Mouse (Mus musculus) neural tube, embryonic 13.5 days (tissue): ENCODE data around the gene Peak1. TPM values are rescaled to one million over a fixed set of nuclear protein-coding genes. Genes with fewer than 3 reads are reported as not detected.

Source experiments
- ATAC-seq: fragments of 200-750 bp; cut with Nextera tagmentation; 2 replicates; pipeline ENCODE4 v1.8.0; 2017; ENCODE audit warnings: low read depth, mild to moderate bottlenecking, moderate TSS enrichment, moderate library complexity
- H3K27ac ChIP-seq: fragments of 300-500 bp; sonication (generic); replicated peaks from 2 replicates; pipeline ENCODE4 v1.5.1; 2015; ENCODE audit warnings: moderate library complexity, mild to moderate bottlenecking, inconsistent platforms
- H3K27me3 ChIP-seq: fragments of 300-500 bp; sonication (generic); 2 replicates; pipeline ENCODE4 v1.6.1; 2015; ENCODE audit warnings: mild to moderate bottlenecking, inconsistent platforms
- H3K36me3 ChIP-seq: fragments of 300-500 bp; sonication (generic); 2 replicates; pipeline ENCODE4 v1.6.1; 2015; ENCODE audit warnings: mild to moderate bottlenecking, inconsistent platforms
- H3K4me1 ChIP-seq: fragments of 300-500 bp; sonication (generic); replicated peaks from 2 replicates; pipeline ENCODE4 v1.6.1; 2015; ENCODE audit warnings: inconsistent platforms
- H3K4me2 ChIP-seq: fragments of 300-500 bp; sonication (generic); 2 replicates; pipeline ENCODE4 v1.6.1; 2015; ENCODE audit warnings: inconsistent platforms, mild to moderate bottlenecking, moderate library complexity
- H3K4me3 ChIP-seq: fragments of 300-500 bp; sonication (generic); 2 replicates; pipeline ENCODE4 v1.5.1; 2015; ENCODE audit warnings: mild to moderate bottlenecking, inconsistent platforms
- H3K9ac ChIP-seq: fragments of 300-500 bp; sonication (generic); 2 replicates; pipeline ENCODE4 v1.6.1; 2015; ENCODE audit warnings: moderate library complexity, mild to moderate bottlenecking, inconsistent platforms
- H3K9me3 ChIP-seq: fragments of 300-500 bp; sonication (generic); 2 replicates; pipeline ENCODE4 v1.6.1; 2016; ENCODE audit warnings: inconsistent platforms
- whole genome bisulfite sequencing: fragments of 180-500 bp; shearing (Covaris S2); methylation state at CpG from one replicate; pipeline ENCODE4 v1.1.7; 2015; 5-methylcytosine and 5-hydroxymethylcytosine counted together
- polyA plus RNA-seq: library from polyadenylated mRNA; unstranded; fragments of >200 nt; fragmentation: Nextera tagmentation; extraction: Ambion mirVana; gene quantifications from 2 replicates; pipeline ENCODE4 v1.2.1, GENCODE M21; 2015

The Peak1 gene
- polyA plus RNA-seq, 1 experiment from 2014 or later = 6.9 TPM

DNA sequence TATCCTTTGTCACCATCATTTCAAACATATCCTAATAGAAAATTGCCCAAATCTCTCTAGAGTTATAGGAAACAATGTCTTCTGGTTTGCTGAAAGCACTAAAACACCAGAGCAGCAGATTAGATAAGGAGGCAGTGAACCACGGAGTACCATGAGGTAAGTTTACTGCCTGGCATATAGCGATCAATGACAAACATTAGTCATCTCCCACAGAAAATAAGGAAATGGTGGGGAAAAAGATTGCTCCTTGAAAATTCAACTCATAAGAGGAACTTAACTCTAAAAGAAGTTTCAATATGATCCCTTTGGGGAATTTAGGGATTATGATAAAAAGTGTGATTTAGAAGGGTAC lies 145.6 kb downstream of the Peak1 start:
- Histone ChIP-seq H3K9me3 (no peaks in the 10 kb centered on the region), H3K4me2 (no peak overlapping the region), H3K27ac (peak overlapping the region; percentile 76), H3K27me3 (no peaks in the 10 kb centered on the region), H3K4me1 (peaks cover 14% of the 10 kb centered on the region), H3K4me3 (no peak overlapping the region), H3K36me3 (no peaks in the 10 kb centered on the region), H3K9ac (no peak overlapping the region)
- no peak for ATAC-seq
- WGBS = 82% methylated on average over 2 of the region's 2 CpGs

DNA sequence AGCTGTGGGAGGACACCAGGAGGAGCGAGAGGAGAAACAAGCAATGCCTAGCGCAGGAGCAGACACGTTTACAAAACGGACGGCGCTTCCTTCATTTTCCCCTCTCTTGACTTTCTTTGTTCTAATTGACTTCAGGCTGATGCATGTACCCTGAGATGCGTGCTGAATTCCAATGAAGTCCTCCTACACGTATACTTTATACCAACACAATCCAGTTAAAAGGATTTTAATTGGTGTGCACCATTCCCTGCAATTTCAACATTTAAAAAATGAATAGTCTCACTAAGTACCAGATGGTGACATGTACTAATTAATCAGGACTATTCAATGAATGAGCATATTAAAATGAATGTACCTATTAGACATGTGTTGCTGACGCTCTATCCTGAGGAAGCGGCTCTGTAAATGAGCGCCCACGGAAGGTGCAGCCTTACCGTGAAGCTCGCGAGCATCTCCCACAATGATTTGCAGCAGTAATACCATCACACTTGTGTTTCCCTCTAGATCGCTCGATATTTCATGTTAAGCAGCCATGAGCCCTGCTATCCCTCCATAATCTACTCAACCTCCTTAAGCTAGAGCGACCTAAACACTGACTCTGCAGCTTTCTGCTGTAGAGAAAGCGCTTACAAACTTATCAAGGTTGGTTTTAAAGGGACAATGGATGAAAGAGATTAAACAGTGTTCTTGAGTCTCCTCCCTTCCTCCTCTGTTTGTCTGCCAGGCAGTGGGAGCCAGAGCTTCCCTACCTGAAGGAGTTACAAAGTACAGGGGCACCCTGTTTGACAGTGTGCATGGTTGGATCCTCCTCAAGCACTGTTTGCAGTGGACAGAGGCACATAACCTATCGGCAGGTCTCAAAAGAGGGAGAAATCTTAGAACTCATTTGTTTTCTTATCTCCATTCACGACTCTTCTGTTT lies 146.3 kb downstream of the Peak1 start:
- WGBS = 52% methylated on average over 21 of the region's 21 CpGs
- Histone ChIP-seq H3K9me3 (no peaks in the 10 kb centered on the region), H3K4me1 (peaks cover 14% of the 10 kb centered on the region), H3K4me2 (peak overlapping the region; percentile 39), H3K27ac (peak overlapping the region; percentile 76), H3K36me3 (no peaks in the 10 kb centered on the region), H3K27me3 (no peaks in the 10 kb centered on the region), H3K9ac (peak overlapping the region; percentile 61), H3K4me3 (no peak overlapping the region)
- peak; percentile 84 for ATAC-seq

DNA sequence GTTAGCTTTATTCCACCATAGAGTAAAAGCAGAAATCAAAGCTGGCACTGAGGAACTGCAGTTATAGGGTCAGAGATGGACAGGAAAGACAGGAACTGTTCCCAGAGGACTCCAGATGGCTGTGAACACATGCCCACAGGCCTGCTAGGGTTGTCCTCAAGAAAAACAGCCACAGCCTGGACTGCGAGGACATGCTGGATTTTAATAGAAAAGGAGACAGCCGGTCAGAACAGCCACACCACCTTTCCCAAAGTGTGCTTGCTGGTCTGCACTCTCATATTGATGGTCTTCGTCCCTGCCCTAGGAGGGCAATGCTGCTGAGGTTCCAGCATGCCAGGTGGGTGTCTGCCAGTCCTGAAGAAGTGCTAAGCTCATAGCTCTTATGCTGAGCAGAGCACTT lies 148.8 kb downstream of the Peak1 start:
- ATAC-seq = no peak

GRCm38 (mm10) chr9:56266200-56266815 lies 151.6 kb downstream of the Peak1 start:
- H3K9ac ChIP-seq = no peak overlapping the region
- WGBS = 83% methylated on average over 7 of the region's 7 CpGs
- no peaks in the 10 kb centered on the region for H3K36me3 ChIP-seq
- peaks cover 4% of the 10 kb centered on the region for H3K4me1 ChIP-seq
- H3K27ac ChIP-seq = no peak overlapping the region
- no peaks in the 10 kb centered on the region for H3K27me3 ChIP-seq
- H3K4me2 ChIP-seq = no peak overlapping the region
- ATAC-seq = no peak
- H3K4me3 ChIP-seq = no peak overlapping the region
- no peaks in the 10 kb centered on the region for H3K9me3 ChIP-seq

More for the DNA sequence above, 148.8 kb downstream of the Peak1 start:
- peaks cover 14% of the 10 kb centered on the region for H3K4me1 ChIP-seq
- H3K27me3 ChIP-seq = no peaks in the 10 kb centered on the region
- no peaks in the 10 kb centered on the region for H3K36me3 ChIP-seq
- WGBS = 73% methylated on average over 3 of the region's 3 CpGs
- H3K27ac ChIP-seq = no peak overlapping the region
- no peak overlapping the region for H3K4me2 ChIP-seq
- no peaks in the 10 kb centered on the region for H3K9me3 ChIP-seq
- H3K9ac ChIP-seq = no peak overlapping the region
- H3K4me3 ChIP-seq = no peak overlapping the region

DNA sequence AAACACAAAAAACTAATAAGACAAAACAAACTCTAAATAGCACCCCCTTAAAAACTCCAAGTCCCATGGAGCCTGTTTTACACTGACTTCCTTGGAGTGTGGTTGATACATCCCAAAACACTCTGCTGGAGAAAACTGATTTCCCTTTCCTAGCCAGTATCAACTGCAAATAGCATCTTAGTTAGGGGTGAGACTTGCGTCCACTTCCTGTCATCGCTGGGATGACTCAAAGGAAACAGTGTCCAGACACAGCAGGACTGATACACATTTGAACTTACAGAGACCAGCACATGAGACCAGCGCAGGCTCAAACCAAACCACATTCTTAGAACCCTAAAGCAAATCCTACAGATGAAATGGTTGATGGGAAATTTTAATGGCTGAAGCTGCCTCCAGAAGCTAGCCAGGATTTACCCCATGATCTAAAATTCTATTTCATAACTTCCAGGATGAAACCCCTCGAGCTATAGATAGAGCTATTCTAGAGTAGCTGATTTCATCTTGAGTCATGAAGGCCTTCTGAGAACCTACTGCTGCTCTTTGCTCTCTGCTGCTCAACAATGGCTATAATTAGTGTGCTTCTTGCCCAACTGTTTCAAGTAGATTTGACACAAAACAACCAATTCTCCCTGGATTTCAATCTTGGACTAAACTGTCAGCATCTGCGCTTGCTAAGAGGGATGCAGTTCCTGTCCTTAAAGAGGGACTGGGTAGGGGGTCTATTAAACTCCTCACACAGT lies 152.2 kb downstream of the Peak1 start:
- no peak overlapping the region for H3K4me3 ChIP-seq
- no peaks in the 10 kb centered on the region for H3K4me1 ChIP-seq
- H3K9ac ChIP-seq = no peak overlapping the region
- no peak for ATAC-seq
- WGBS = 77% methylated on average over 5 of the region's 5 CpGs
- H3K9me3 ChIP-seq = peaks cover under 1% of the 10 kb centered on the region
- H3K27me3 ChIP-seq = no peaks in the 10 kb centered on the region
- H3K36me3 ChIP-seq = no peaks in the 10 kb centered on the region
- H3K4me2 ChIP-seq = no peak overlapping the region
- no peak overlapping the region for H3K27ac ChIP-seq

DNA sequence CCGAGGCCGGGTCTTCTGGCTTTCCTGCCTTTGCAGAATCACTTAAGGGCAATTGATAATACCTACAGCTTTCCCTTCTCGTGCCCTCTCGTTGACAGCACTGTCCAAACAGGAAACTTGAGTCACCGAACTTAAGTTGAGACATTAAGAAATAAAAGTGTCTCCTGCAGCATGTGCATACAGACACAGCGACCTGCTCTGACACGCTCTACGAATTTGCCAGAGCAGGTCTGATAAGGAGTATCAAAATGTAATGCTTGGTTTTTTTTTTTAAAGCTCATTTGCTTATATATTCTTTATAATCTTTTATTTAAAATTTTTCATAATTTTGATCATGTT lies 152.9 kb downstream of the Peak1 start:
- Histone ChIP-seq H3K9ac (no peak overlapping the region), H3K36me3 (no peaks in the 10 kb centered on the region), H3K4me1 (no peaks in the 10 kb centered on the region), H3K4me2 (no peak overlapping the region), H3K9me3 (peaks cover 6% of the 10 kb centered on the region), H3K27ac (no peak overlapping the region), H3K4me3 (no peak overlapping the region), H3K27me3 (no peaks in the 10 kb centered on the region)
- WGBS = 83% methylated on average over 8 of the region's 8 CpGs
- no peak for ATAC-seq

GRCm38 (mm10) chr9:56264308-56265021 lies 153.4 kb downstream of the Peak1 start:
- Histone ChIP-seq H3K36me3 (peaks cover 1% of the 10 kb centered on the region; the same call in 1 of the 2 replicates), H3K4me3 (no peak overlapping the region), H3K4me2 (no peak overlapping the region), H3K9ac (no peak overlapping the region), H3K4me1 (no peaks in the 10 kb centered on the region), H3K9me3 (peaks cover 6% of the 10 kb centered on the region), H3K27me3 (no peaks in the 10 kb centered on the region), H3K27ac (no peak overlapping the region)
- WGBS = 64% methylated on average over 7 of the region's 7 CpGs
- ATAC-seq = peak; percentile 50; the same call in 1 of the 2 replicates

- H3K4me3 ChIP-seq = no peak overlapping the region
- no peaks in the 10 kb centered on the region for H3K27me3 ChIP-seq
- peaks cover 6% of the 10 kb centered on the region for H3K9me3 ChIP-seq
- no peak overlapping the region for H3K9ac ChIP-seq
- ATAC-seq = no peak
- H3K4me2 ChIP-seq = no peak overlapping the region
- WGBS = 98% methylated on average over 1 of the region's 1 CpGs
- H3K27ac ChIP-seq = no peak overlapping the region
- H3K36me3 ChIP-seq = peaks cover 13% of the 10 kb centered on the region; the same call in 1 of the 2 replicates
- no peaks in the 10 kb centered on the region for H3K4me1 ChIP-seq
Measured at GRCm38 (mm10) chr9:56263055-56263454, 154.8 kb downstream of the Peak1 start.

DNA sequence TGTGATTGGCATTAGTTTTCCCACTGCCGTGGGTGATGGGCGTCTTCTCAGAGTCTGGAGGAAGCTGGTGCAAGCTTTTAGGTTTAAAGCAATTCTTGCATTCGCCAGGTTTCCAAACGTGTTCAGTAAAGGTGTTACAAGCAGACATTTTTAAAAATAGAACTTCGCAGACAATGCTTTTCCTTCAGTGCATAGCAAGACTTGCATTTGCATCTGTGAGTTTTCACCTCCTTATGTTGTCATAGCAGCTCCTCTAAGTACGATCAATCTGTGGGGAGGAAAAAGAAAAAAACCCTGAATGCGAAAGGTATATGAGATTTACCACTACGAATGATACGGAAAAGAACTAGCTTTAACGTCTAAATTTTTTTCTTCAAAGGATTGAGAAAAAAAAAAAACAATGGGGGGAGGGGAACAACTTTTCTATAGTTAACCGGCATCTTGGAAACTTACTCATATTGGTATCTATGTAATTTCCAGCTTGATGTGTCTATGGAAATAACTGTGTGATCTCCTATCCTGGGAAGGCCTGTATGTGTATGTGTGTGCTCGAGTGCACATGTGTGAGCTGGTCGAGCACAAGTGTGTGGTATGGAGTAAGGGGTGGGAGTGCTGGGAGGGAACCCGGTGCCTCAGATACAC lies 157.3 kb downstream of the Peak1 start:
- no peak overlapping the region for H3K4me2 ChIP-seq
- H3K4me3 ChIP-seq = no peak overlapping the region
- WGBS = 90% methylated on average over 14 of the region's 14 CpGs

GRCm38 (mm10) chr9:56259790-56260494 lies 157.9 kb downstream of the Peak1 start:
- Histone ChIP-seq H3K27me3 (no peaks in the 10 kb centered on the region), H3K36me3 (peaks cover 18% of the 10 kb centered on the region; the same call in 1 of the 2 replicates), H3K9me3 (peaks cover 6% of the 10 kb centered on the region), H3K9ac (no peak overlapping the region), H3K4me1 (no peaks in the 10 kb centered on the region), H3K4me2 (no peak overlapping the region), H3K27ac (no peak overlapping the region), H3K4me3 (no peak overlapping the region)
- WGBS = 90% methylated on average over 22 of the region's 22 CpGs
- ATAC-seq = no peak

More for the DNA sequence above, 157.3 kb downstream of the Peak1 start:
- no peak for ATAC-seq
- Histone ChIP-seq H3K36me3 (peaks cover 18% of the 10 kb centered on the region; the same call in 1 of the 2 replicates), H3K27me3 (no peaks in the 10 kb centered on the region), H3K4me1 (no peaks in the 10 kb centered on the region), H3K27ac (no peak overlapping the region), H3K9ac (no peak overlapping the region), H3K9me3 (peaks cover 6% of the 10 kb centered on the region)

DNA sequence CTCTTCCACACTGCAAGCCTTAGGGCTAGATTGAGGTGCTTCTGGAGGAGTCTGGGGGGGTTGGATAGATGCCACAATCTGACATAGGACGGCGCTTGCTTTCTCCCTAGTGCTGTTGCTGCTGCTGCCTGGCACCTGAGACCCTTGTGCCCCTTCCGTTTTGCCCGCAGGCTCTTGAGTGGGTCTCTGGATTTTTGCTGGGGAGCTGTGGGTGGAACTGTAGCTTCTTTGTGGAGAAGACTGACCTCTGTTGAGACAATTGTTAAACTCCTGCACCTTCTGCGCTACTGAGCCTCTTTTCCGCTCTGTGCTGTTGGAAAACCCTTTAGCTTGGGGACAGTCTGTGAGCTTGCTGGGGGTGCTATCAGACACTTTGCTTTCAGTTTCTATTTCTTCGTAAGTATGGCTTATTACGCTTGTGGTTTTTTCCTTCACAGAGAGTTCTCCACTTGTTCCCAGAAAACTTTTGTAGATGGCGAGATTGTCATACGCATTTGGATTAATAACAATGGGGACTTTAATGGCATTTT lies 159.5 kb downstream of the Peak1 start:
- Histone ChIP-seq H3K36me3 (peaks cover 18% of the 10 kb centered on the region; the same call in 1 of the 2 replicates), H3K4me1 (no peaks in the 10 kb centered on the region), H3K27ac (no peak overlapping the region), H3K27me3 (no peaks in the 10 kb centered on the region), H3K9me3 (peaks cover 6% of the 10 kb centered on the region), H3K9ac (no peak overlapping the region), H3K4me3 (no peak overlapping the region), H3K4me2 (no peak overlapping the region)
- ATAC-seq = no peak
- WGBS = 92% methylated on average over 10 of the region's 10 CpGs
